Mouse (Mus musculus) telencephalon, adult 2 months (tissue): ENCODE data around the gene Arhgef3.
"Not testable (repeated sequence)": the region's sequence is repeated elsewhere in the genome, so short reads cannot be mapped to it uniquely, and the experiment has no call there.

ENCODE experiments used
- DNase-seq: peaks from one replicate; pipeline ENCODE4 v3.0.0-alpha.2; 2011; ENCODE audit warnings: low read depth, low spot score

The Arhgef3 gene

GRCm38 (mm10) chr14:27192450-27192849, 77.8 kb downstream of the Arhgef3 start:
- no peak for DNase-seq

- DNase-seq = no peak
Observed at GRCm38 (mm10) chr14:27196980-27197379, 82.3 kb downstream of the Arhgef3 start.

GRCm38 (mm10) chr14:27198490-27199089, 83.9 kb downstream of the Arhgef3 start:
- DNase-seq = no peak

GRCm38 (mm10) chr14:27199119-27199518, 84.4 kb downstream of the Arhgef3 start:
- peak; percentile 28 for DNase-seq

GRCm38 (mm10) chr14:27199870-27200269, 85.2 kb downstream of the Arhgef3 start:
- no peak for DNase-seq

GRCm38 (mm10) chr14:27200743-27201576, 86.3 kb downstream of the Arhgef3 start:
- DNase-seq = no peak

- DNase-seq = no peak
Observed at GRCm38 (mm10) chr14:27201824-27202223, 87.1 kb downstream of the Arhgef3 start.

GRCm38 (mm10) chr14:27204704-27205103, 90.0 kb downstream of the Arhgef3 start:
- DNase-seq = no peak

- no peak for DNase-seq
Observed at GRCm38 (mm10) chr14:27206443-27206842, 91.7 kb downstream of the Arhgef3 start.

GRCm38 (mm10) chr14:27209542-27209941, 94.8 kb downstream of the Arhgef3 start:
- no peak for DNase-seq

- DNase-seq = not testable (repeated sequence)
Observed at GRCm38 (mm10) chr14:27210801-27211200, 96.1 kb downstream of the Arhgef3 start.

- no peak for DNase-seq
Observed at GRCm38 (mm10) chr14:27211743-27212445, 97.2 kb downstream of the Arhgef3 start.

- DNase-seq = no peak
Observed at GRCm38 (mm10) chr14:27214232-27214631, 99.5 kb downstream of the Arhgef3 start.

- peak; percentile 91 for DNase-seq
Observed at GRCm38 (mm10) chr14:27219668-27220067, 105.0 kb downstream of the Arhgef3 start.

GRCm38 (mm10) chr14:27220297-27220696, 105.6 kb downstream of the Arhgef3 start:
- DNase-seq = no peak

GRCm38 (mm10) chr14:27224636-27225035, 109.9 kb downstream of the Arhgef3 start:
- no peak for DNase-seq

GRCm38 (mm10) chr14:27226288-27226687, 111.6 kb downstream of the Arhgef3 start:
- no peak for DNase-seq

GRCm38 (mm10) chr14:27228288-27228687, 113.6 kb downstream of the Arhgef3 start:
- no peak for DNase-seq

- DNase-seq = peak; percentile 93
Observed at GRCm38 (mm10) chr14:27228941-27229371, 114.3 kb downstream of the Arhgef3 start.

GRCm38 (mm10) chr14:27229441-27230147, 114.9 kb downstream of the Arhgef3 start:
- no peak for DNase-seq

- DNase-seq = no peak
Observed at GRCm38 (mm10) chr14:27230262-27231022, 115.7 kb downstream of the Arhgef3 start.
